Mouse (Mus musculus): ENCODE measurements at regions not wholly inside any gene's neighbourhood (a gene's known extent, or its start where the extent isn't known, plus 50 kb on each side); places are given as distances from the start of the nearest gene placed in this dataset. TPM values are rescaled to one million over a fixed set of nuclear protein-coding genes. Genes with fewer than 3 reads are reported as not detected.

GRCm38 (mm10) chr3:137807423-137807822 is 56.9 kb upstream of the H2afz start:
- Histone ChIP-seq H3K27ac (no peak overlapping the region), H3K27me3 (ENCODE audit: low read depth, poor library complexity, severe bottlenecking) (no peaks in the 10 kb centered on the region), H3K36me3 (no peaks in the 10 kb centered on the region), H3K4me1 (no peaks in the 10 kb centered on the region), H3K9me3 (replicated peaks) (no peaks in the 10 kb centered on the region), H3K4me3 (no peak overlapping the region)
- DNase-seq (ENCODE audit: low spot score), result no peak
- 62% methylated on average over 1 of the region's 1 CpGs for WGBS

- Histone ChIP-seq H3K36me3 (no peaks in the 10 kb centered on the region), H3K27me3 (ENCODE audit: low read depth, poor library complexity, severe bottlenecking) (no peaks in the 10 kb centered on the region), H3K4me3 (no peak overlapping the region), H3K9me3 (replicated peaks) (no peaks in the 10 kb centered on the region), H3K4me1 (no peaks in the 10 kb centered on the region), H3K27ac (no peak overlapping the region)
- DNase-seq (ENCODE audit: low spot score), result no peak
- 83% methylated on average over 5 of the region's 5 CpGs for WGBS
Observed at GRCm38 (mm10) chr3:137807913-137808684, 56.2 kb upstream of the H2afz start.

- Histone ChIP-seq H3K4me1 (no peaks in the 10 kb centered on the region), H3K4me3 (no peak overlapping the region), H3K36me3 (no peaks in the 10 kb centered on the region), H3K27ac (no peak overlapping the region), H3K9me3 (replicated peaks) (no peaks in the 10 kb centered on the region), H3K27me3 (ENCODE audit: low read depth, poor library complexity, severe bottlenecking) (no peaks in the 10 kb centered on the region)
- DNase-seq (ENCODE audit: low spot score), result no peak
- 90% methylated on average over 3 of the region's 3 CpGs for WGBS
Observed at GRCm38 (mm10) chr3:137810123-137810522, 54.2 kb upstream of the H2afz start.

Small RNA genes lying in the stretch of these regions (microRNA-seq; reads per million reads assigned to microRNA genes)
- gene Mir6380, result not detected
